Mouse (Mus musculus): ENCODE measurements at regions not wholly inside any gene's neighbourhood (a gene's known extent, or its start where the extent isn't known, plus 50 kb on each side); places are given as distances from the start of the nearest gene placed in this dataset.

DNA sequence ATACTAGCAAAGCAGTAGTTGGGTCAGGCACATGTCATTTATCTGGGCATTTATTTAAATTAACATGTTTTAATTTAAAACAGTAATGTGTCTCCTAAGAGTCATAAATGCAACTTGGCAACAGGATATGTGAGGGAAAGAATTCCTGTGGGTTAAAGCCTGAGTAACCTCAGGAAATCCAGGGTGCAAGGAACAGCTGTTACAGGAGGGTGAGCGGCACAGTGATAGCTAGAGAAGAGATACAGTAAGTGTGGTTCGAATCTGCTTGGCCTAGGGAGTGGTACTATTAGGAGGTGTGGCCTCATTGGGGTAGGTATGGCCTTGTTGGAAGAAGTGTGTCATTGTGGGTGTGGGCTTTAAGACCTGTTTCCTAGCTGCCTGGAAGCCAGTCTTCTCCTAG lies 66.3 kb upstream of the Slc30a5 start:
- DNase-seq (ENCODE audit: low read depth, low spot score) = no peak

DNA sequence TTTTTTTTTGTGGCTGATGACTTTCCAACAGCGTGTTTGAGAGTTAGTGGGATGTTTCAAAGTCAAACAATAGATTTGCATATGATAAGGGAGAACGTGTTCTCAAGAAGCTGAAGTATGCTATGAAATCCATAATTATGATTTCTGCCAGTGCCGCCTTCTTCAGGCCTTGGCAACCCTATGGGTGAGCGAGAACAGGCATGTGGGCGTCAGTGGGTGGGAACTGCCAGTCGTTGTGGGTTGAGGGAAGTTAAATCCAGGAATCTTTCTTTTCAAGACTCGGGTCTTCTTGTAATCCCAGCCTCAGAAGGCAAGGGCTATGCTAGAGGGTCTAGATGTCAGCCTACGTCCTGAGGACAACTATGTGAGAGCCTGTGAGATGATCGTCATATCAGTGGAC lies 60.6 kb upstream of the Slc30a5 start:
- DNase-seq (ENCODE audit: low read depth, low spot score) = no peak

DNA sequence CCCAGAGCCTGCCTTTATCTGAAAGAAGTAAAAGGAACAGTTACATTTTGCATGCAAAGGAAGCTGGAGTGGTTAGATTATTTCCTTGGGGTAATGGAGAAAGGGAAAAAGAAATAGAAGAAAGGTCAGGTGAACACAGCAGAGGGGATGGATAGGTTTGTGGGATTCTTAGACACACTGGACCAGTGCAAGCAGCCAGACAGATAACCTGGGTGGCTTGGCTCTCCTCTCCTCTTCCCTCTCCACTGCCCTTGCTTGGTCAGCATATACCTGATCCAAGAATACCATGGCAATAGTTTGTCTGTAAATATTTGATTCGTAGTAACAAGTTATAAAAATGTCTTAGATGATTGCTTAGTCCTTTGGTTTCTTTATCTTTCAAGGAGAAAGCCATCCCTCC lies 59.9 kb upstream of the Slc30a5 start:
- no peak for DNase-seq (ENCODE audit: low read depth, low spot score)

DNA sequence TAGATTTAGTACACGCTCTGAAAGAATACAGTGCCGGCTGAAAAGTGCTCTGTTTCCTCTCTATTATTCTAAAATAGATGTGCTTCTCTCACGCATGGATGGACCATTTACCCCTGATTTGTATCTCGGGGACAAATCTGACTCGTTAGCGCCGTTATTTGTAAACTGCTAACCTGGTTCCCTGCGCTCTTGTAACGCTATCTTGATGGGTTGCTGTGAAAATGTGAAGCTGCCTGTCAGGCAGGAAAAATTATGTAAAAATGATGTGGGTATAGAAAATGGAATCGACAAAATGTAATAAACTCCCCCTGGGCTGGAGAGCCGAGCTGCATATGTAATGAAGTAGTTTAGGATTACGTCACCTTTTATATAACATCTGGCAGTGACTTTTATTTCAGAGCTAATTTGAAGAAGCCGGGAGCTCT lies 59.4 kb upstream of the Slc30a5 start:
- DNase-seq (ENCODE audit: low read depth, low spot score) = no peak

DNA sequence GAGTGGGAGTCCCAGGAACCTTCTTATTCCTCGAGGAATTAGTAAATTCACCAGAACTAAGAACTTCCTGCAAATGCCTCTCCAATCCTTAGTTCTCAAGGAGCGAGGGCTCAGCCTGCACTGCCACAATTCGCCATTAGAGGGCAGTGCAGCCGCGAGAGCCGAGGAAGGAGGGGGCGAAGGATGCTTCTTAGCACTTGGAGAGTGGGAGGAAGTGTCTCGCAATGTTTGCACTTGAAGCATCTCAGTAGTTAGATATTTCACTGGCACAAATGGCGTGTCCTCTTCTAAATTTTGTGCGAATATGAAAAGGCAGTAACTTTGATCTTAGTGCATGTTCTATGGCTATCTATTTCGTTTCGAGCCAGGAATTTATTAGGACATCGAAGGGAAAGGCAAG lies 59.0 kb upstream of the Slc30a5 start:
- DNase-seq (ENCODE audit: low read depth, low spot score) = peak; percentile 74

DNA sequence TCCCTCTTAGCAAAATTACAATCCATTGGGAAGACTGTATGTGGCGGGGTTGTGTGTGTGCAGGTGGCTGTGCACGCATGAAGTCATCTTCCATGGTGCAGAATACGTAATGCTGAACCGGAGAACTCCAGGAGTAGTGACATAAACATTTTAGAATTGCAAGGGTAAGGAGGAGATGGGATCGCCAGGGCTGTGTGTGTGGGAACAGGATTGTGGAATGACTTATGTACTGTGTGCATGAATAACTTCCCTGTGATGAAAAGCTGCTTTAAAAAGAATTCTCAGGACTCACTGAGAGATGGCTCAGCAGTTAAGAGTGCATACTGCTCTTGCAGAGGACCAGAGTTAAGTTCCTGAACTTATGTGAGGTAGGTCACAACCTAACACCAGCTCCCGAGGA lies 57.2 kb upstream of the Slc30a5 start:
- no peak for DNase-seq (ENCODE audit: low read depth, low spot score)

DNA sequence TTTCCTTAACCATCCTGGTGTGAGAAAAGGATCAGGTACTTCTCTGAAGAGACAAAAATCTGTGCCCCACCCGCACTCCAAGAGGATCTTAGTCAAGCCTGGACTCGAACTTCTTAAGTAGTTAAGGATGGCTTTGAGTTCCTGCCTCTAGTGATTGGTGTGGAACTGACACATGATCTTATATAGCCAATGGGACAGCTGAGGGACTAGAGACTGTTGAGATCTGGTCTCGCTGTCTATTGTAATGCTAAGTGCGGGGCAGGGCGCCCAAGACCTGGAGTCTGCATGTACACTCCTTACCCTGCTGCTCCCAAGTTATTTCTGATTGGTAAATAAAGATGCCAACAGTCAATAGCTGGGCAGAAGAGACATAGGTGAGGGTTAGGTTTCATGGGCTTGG lies 55.3 kb upstream of the Slc30a5 start:
- DNase-seq (ENCODE audit: low read depth, low spot score) = no peak

DNA sequence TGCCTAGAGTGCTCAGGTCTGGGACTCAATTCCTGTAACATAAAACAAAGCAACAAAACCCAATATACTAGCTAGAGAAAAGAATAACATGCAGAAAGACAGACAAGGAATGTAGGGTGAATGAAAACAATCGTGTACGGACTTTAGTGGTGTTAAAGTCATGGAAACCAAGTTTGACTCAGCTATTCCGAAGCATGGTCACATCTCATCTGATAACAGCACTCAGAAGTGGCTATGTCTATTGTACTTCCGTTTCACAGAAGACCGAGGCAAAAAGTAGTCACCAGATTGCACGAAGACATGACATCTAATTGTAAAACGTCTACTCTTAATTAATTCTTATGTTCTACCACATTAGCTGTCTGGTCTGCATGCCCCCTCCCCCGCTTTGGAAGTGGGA lies 50.5 kb upstream of the Slc30a5 start:
- DNase-seq (ENCODE audit: low read depth, low spot score) = no peak

Measured in forelimb bud, embryonic 11.5 days (tissue).